Mouse (Mus musculus): ENCODE data around the gene Lrrc8a.

Gene Lrrc8a

GRCm38 (mm10) chr2:30299525-30299924 is 62.0 kb downstream of the Lrrc8a start:
- in situ Hi-C loops (cut with MboI, MseI) = no loop called here

- in situ Hi-C loops (cut with MboI, MseI) = loop anchor here (10.0 kb wide), 1 partner anchor 1905 kb away; no protein-coding TSS in a partner anchor
Observed at GRCm38 (mm10) chr2:30299966-30300365, 62.5 kb downstream of the Lrrc8a start.

GRCm38 (mm10) chr2:30306087-30306486 is 68.6 kb downstream of the Lrrc8a start:
- in situ Hi-C loops (cut with MboI, MseI) = loop anchor here (10.0 kb wide), 1 partner anchor 1899 kb away; no protein-coding TSS in a partner anchor

GRCm38 (mm10) chr2:30309351-30309750 is 71.8 kb downstream of the Lrrc8a start:
- in situ Hi-C loops (cut with MboI, MseI) = loop anchor here (10.0 kb wide), 1 partner anchor 1895 kb away; no protein-coding TSS in a partner anchor

- in situ Hi-C loops (cut with MboI, MseI) = loop anchor here (10.0 kb wide), 1 partner anchor 317 kb away; no protein-coding TSS in a partner anchor
Observed at GRCm38 (mm10) chr2:30311481-30311880, 74.0 kb downstream of the Lrrc8a start.
